Mouse (Mus musculus): Measurements from ENCODE around the gene Zfp628.

The Zfp628 gene

GRCm38 (mm10) chr7:4918681-4919080 lies 3.7 kb downstream of the Zfp628 start:
- DNase-seq (ENCODE audit: low spot score): no peak

DNA sequence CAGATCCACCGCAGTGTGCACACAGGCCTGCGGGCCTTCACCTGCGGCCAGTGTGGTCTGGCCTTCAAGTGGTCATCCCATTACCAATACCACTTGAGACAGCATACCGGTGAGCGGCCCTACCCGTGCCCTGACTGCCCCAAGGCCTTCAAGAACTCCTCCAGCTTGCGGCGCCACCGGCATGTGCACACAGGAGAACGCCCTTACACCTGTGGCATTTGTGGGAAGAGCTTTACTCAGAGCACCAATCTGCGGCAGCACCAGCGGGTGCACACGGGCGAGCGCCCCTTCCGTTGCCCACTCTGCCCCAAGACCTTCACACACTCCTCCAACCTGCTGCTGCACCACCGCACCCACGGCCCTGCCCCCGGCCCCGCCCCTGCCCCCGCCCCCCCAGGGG lies 4.1 kb downstream of the Zfp628 start:
- DNase-seq (ENCODE audit: low spot score): no peak

DNA sequence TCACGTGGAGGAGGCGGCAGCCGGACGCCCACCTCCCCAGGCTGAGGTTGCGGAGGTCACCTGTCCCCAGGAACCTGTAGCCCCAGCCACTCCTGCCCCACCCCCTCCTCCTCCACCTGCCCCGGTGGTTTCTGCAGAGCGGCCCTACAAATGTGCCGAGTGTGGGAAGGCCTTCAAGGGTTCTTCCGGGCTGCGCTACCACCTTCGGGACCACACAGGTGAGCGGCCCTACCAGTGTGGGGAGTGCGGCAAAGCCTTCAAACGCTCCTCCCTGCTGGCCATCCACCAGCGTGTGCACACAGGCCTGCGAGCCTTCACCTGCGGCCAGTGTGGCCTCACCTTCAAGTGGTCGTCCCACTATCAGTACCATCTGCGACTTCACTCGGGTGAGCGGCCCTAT lies 5.0 kb downstream of the Zfp628 start:
- DNase-seq (ENCODE audit: low spot score): no peak

DNA sequence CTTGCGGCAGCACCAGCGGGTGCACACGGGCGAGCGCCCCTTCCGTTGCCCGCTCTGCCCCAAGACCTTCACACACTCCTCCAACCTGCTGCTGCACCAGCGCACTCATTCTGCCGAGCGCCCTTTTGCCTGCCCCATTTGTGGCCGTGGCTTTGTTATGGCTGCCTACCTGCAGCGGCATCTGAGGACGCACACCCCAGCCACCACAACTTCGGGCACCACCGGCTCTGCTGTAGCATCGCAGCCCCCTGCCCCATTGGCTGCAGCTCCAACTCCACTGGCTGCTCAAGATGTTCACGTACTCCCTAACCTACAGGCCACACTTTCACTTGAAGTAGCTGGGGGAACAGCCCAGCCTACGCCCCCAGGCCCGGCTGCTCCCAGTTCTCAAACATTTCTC lies 5.5 kb downstream of the Zfp628 start:
- DNase-seq (ENCODE audit: low spot score): no peak

DNA sequence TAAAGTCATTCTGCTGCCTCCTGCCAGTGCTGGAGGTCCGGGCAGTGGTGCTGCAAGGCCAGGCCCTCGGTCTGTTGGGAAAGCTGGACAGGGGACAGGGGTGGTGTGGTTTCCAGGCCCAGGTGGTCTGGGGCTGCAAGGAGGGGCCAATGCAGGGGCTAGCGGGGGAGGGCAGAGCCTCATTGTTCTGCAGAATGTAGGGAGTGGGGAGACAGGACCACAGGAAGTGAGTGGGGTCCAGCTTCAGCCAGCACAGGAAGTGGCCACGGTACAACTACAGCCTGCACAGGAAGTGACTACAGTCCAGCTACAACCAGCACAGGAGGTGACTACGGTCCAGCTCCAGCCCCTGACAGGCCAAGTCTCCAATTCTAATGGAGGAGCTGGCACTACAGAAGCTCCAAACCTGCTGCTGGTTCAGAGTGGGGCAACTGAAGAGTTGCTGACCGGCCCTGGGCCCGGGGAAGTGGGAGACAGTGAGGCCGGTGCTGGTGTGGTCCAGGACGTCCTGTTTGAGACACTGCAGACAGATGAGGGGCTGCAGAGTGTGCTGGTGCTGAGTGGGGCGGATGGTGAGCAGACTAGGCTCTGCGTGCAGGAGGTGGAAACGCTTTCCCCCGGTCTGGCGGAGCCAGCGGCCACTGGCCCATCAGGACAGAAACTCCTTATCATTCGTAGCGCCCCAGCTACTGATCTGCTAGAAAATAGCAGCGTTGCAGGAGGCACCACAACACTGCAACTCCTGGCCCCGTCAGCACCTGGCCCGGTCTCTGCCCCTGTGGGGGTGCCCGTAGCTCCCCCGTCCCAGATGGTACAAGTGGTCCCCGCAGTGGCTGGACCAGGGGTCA lies 6.2 kb downstream of the Zfp628 start:
- no peak for DNase-seq (ENCODE audit: low spot score)

DNA sequence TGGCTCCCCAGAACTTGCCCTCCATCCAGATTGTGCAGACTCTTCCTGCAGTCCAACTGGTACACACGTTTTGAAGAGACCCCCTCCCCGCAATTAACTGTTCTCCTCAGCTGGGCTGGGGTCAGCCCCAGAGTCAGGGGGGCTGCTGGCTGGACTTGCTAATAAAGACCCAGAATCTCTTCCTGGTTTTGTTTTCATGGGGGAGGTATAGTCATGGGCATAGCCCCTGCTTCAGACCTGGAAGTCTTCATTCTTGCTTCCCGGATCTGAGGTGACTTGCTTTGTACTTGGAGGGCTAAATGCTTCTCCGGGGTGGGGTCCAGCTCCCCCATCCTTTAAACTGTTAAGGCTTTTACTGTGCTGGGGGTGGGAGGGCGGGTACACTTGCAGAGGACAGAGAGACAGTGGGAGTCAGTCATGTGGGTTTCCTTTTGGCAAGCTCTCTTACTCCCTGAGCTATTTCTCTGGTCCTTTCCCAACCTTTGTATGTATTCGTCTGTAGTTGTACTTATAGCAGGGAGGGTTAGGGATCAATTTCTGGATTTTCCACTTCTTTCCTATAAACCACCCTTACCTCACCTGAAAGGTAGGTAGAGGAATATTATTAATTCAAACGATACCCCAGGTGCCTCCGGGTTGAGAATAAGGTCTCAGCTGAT lies 6.9 kb downstream of the Zfp628 start, which contains the start of gene Nat14:
TSS of gene Nat14 (plus strand) at position 205 of the 659 bp plus-strand sequence.
- no peak for DNase-seq (ENCODE audit: low spot score)

DNA sequence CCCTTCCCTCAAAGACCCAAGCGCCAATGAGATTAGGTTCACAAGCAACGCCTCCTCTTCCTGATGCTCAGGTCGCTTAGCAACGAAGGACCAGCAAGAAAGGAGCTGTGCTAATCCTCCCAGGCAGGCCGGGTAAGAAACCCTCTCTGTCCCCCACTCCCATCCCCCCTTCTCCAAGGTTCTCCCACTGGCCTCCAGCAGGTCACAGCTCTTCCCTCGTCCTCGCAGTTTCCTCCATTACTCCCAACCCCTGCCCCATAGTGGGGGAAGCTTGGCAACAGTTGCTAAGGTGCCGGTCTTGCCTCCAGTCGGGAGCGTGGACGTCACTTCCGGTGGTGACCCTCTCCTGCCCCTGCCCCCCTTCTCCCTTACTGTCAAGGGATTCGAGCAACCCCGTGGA lies 7.5 kb downstream of the Zfp628 start:
- DNase-seq (ENCODE audit: low spot score): peak; percentile 42

DNA sequence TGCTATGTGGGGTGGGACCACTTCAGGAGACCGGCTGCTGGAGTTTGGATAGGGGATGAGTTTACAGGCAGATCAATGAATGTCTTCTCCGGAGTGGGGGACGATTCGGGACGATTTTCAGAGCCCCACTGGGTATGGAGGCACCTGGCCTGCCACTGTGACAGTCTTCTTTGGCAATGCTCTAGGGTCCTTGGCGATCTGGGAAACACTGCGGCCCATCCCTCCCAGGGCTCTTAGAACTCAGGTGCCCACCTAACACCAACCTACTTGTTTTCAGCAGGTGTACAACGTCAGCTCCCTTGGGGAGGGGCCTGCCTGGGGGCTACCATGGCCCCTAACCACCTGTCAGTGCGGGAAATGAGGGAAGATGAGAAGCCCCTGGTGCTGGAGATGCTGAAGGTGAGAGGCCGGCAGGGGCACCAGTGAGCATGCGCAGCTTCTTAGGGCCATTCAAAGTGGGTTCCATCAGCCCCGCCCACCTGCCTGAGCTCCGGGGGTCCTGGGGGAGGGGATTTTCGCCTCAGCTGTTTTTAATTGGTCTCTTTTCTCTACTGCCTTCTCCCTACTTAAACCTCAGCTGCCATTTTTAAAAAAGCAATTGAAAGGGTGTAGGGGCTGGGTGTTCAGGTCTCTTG lies 8.0 kb downstream of the Zfp628 start:
- DNase-seq (ENCODE audit: low spot score): no peak

DNA sequence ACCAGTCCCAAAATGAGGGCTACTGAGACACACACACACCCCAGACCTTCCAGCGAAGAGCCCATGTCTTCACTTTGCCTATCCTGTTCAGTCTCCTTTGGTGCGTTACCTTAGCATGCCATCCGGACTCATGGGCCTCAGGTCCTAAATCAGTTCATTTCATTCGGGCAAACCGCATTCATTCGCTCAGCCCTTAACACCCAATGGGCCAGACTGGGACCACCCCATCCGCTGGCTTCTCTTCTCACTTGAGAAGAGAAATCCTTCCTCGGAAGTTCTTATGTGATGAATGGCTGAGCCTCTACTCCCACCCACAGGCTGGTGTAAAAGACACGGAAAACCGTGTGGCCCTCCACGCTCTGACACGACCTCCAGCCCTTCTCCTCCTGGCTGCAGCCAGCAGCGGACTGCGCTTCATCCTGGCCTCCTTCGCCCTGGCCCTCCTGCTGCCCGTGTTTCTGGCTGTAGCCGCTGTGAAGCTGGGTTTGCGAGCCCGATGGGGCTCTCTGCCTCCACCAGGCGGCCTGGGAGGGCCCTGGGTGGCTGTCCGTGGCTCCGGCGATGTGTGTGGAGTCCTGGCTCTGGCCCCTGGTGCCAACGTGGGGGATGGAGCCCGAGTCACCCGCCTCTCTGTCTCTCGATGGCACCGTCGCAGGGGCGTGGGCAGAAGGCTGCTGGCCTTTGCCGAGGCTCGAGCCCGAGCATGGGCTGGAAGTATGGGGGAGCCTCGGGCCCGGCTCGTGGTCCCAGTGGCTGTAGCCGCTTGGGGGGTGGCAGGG lies 8.8 kb downstream of the Zfp628 start:
- peak; percentile 36 for DNase-seq (ENCODE audit: low spot score)

DNA sequence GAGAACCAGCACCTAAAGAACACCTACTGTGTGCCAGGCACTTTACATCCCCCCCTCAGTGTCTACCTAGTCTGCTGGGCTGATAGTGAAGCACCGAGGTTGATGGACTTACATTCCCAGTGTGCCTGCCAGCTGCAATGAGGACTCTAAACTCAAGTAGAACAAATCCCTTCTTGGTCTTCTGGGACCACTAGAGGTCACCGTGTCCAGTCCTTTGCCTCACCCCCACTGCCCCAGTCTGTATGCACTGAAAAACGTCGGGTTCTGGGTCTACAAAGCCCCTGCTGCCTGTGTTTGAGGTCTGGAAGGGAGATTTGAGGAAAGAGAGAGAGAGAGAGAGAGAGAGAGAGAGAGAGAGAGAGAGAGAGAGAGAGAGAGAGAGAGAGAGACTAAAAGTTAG lies 9.5 kb downstream of the Zfp628 start:
- DNase-seq (ENCODE audit: low spot score): no peak

DNA sequence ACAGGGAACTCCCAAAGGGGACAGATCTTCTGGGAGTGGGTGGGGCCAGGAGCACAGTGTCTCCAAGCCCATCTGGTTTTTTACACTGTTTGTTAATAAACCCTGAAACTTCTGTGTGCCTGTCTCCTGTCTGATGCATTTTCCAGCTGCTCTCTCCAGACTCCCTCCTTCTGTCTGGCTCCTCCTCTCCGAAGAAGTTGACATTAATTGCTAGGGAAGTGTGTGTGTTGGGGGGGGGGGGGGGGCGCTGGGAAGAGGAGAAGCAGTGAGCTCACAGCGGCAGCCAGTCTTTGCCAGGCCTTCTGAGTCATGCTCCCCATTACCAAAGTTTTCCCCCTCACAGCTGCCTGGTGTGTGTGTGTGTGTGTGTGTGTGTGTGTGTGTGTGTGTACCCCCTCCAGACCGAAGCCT lies 9.9 kb downstream of the Zfp628 start:
- DNase-seq (ENCODE audit: low spot score): no peak

DNA sequence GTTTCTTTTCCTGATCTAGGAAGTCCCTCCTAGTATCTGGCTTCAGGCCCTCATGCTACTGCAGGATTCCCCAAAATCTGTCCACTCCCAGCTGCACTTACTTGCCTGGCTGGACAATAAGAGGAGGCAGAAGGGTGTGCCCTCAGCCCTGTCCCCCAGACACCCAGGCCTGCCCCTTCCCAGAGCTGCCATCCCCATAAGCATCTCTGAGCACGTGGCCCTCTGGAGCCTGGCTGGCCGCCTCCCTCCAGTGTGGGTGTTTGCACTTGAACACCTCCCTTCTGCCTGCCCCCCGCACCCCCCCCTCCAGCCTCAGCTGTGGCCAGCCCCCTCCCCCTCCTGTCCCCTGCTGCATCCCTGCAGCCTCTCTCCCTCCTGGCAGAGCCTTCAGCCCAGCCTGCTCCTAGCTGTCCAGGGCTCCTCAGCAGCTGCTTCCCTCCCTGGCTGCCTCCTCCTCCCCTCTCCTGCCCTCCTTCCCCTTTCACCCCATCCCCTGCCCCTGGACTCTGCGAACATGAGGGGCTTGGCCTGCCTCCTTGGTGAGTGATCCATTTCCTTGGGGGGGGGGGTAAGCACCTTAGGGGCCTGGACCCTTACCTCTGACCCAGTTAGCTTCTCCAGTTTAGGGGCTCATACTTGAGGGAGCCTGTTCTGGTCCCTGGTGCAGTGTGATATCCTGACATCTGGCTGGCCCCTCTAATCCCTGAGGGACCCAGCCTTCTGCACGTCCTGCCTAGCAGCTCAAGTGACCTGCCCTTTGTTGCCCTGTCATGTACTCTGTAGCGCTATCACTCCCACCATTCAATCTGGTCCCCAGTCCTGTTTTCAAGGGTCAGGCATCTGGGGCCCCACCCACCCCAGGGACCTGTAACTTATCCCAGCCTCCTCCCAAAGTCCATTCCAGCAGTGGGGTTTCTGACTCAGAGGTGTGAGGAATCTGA lies 10.7 kb downstream of the Zfp628 start, which contains the start of gene Ssc5d:
TSS of gene Ssc5d (plus strand) at position 345 of the 941 bp plus-strand sequence.
- DNase-seq (ENCODE audit: low spot score): peak; percentile 23

- DNase-seq (ENCODE audit: low spot score): no peak
Observed at GRCm38 (mm10) chr7:4926849-4927248, 11.8 kb downstream of the Zfp628 start.

GRCm38 (mm10) chr7:4927711-4928110 lies 12.7 kb downstream of the Zfp628 start:
- DNase-seq (ENCODE audit: low spot score): no peak

GRCm38 (mm10) chr7:4928323-4928722 lies 13.3 kb downstream of the Zfp628 start:
- DNase-seq (ENCODE audit: low spot score): no peak

DNA sequence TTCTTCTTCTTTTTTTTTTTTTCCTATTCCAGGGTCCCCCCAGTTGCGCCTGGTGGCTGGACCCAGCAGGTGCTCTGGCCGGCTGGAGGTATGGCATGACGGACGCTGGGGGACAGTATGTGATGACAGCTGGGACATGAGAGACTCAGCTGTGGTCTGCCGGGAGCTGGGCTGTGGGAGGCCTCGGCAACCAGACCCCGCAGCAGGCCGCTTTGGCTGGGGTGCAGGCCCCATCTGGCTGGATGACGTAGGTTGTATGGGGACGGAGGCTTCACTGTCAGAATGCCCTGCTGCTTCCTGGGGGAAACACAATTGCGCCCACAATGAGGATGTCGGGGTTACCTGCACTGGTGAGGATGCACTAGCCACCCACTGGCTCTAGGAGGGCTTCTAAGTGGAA lies 18.1 kb downstream of the Zfp628 start:
- no peak for DNase-seq (ENCODE audit: low spot score)

DNA sequence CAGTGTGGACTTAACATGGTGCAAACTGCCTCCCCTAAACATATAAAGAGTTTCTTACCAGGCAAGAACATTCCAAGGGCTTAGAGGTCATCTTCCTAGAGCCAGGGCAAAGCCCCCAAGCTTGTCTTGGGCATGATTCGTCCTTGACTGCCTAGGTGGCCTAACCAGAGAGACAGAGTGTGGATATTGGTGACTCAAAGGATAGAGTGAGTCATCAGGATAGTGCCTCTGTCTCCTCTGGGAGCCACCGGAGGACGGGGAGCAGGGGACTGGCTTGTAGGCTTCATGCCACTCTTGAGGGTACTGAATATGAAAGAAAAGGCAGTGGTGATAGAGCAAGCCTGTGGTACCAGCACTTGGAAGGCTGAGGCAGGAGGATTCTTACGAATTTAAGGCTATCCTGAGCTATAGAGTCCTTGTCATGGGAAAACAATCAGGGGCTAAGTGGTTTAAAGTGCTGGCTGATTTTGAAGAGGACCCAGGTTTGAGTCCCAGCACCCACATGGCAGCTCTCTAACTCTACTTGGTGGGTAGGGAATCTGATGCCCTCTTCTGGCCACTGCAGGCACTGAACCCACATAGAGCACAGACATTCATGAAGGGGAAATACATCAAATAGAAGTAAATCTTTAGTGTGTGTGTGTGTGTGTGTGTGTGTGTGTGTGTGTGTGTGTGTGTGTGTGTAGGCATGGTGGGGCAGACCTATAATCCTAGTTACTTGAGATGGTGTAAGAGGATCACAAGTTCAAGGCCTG lies 19.3 kb downstream of the Zfp628 start:
- DNase-seq (ENCODE audit: low spot score): no peak

GRCm38 (mm10) chr7:4936832-4937231 lies 21.8 kb downstream of the Zfp628 start:
- no peak for DNase-seq (ENCODE audit: low spot score)

- DNase-seq (ENCODE audit: low spot score): no peak
Observed at GRCm38 (mm10) chr7:4937392-4937791, 22.4 kb downstream of the Zfp628 start.

- peak; percentile 72 for DNase-seq (ENCODE audit: low spot score)
Observed at GRCm38 (mm10) chr7:4938456-4938855, 23.4 kb downstream of the Zfp628 start.
